Mouse (Mus musculus) MEL (cell line): Measurements from ENCODE around the gene Tlx3.

Experiments used
- CTCF ChIP-seq, 3 experiments: IDR thresholded peaks in 2 of 3; conservative IDR thresholded peaks in 1 of 3; 2 replicates each; pipeline ENCODE4 v1.5.1; 2011 to 2012; ENCODE audit warnings: low read length in 3 of 3, low read depth in 2 of 3, mild to moderate bottlenecking in 2 of 3, improper control_type of control experiment in 1 of 3, inconsistent platforms in 1 of 3, mixed read lengths in 1 of 3, moderate library complexity in 1 of 3; ENCODE audit not compliant: control insufficient read depth in 1 of 3, insufficient read depth in 1 of 3, poor library complexity in 1 of 3, severe bottlenecking in 1 of 3
- EP300 ChIP-seq, 2 experiments: IDR thresholded peaks; 2 replicates each; pipeline ENCODE4 v1.6.1; 2011; ENCODE audit warnings: improper control_type of control experiment in 2 of 2, low read length in 2 of 2, low read depth in 1 of 2, mild to moderate bottlenecking in 1 of 2
- GATA1 ChIP-seq: IDR thresholded peaks from 2 replicates; pipeline ENCODE4 v1.6.1; 2011; ENCODE audit warnings: low read depth, low read length, improper control_type of control experiment
- HCFC1 ChIP-seq: IDR thresholded peaks from 2 replicates; pipeline ENCODE4 v1.6.1; 2012; ENCODE audit warnings: low read depth, mild to moderate bottlenecking, inconsistent platforms, low read length, improper control_type of control experiment, moderate library complexity
- MAZ ChIP-seq: IDR thresholded peaks from 2 replicates; pipeline ENCODE4 v1.6.1; 2012; ENCODE audit warnings: low read depth, mild to moderate bottlenecking, inconsistent platforms, low read length, improper control_type of control experiment
- POLR2A ChIP-seq, 2 experiments: IDR thresholded peaks; 2 replicates each; pipeline ENCODE4 v1.6.1; 2011 to 2012; ENCODE audit warnings: low read length in 2 of 2, mild to moderate bottlenecking in 2 of 2, control low read depth in 1 of 2, improper control_type of control experiment in 1 of 2, low read depth in 1 of 2, moderate library complexity in 1 of 2; ENCODE audit not compliant: control insufficient read depth in 1 of 2, insufficient read depth in 1 of 2, poor library complexity in 1 of 2
- TAL1 ChIP-seq: IDR thresholded peaks from 2 replicates; pipeline ENCODE4 v1.6.1; 2012; ENCODE audit warnings: mild to moderate bottlenecking, inconsistent platforms, low read length, moderate library complexity, mixed read lengths
- TBP ChIP-seq: IDR thresholded peaks from 2 replicates; pipeline ENCODE4 v1.8.0; 2011; ENCODE audit warnings: low read depth, low read length, improper control_type of control experiment
- USF1 ChIP-seq: IDR thresholded peaks from 2 replicates; pipeline ENCODE4 v1.6.1; 2014; ENCODE audit warnings: low read depth, mild to moderate bottlenecking, inconsistent platforms, low read length, improper control_type of control experiment, moderate library complexity

- TF ChIP-seq HCFC1 (no peak), POLR2A (IDR thresholded peaks at IDR 0.05; ENCODE audit: control insufficient read depth in 1 of 2, insufficient read depth in 1 of 2, low read depth in 1 of 2, low read length in 2 of 2, poor library complexity in 1 of 2) (no peak), CTCF (IDR thresholded peaks at IDR 0.05 in 2 of 3, conservative IDR thresholded peaks at IDR 0.05 in 1 of 3; ENCODE audit: control insufficient read depth in 1 of 3, insufficient read depth in 1 of 3, low read depth in 2 of 3, low read length in 3 of 3, poor library complexity in 1 of 3, severe bottlenecking in 1 of 3) (no peak), TAL1 (no peak), GATA1 (no peak), EP300 (IDR thresholded peaks at IDR 0.05; ENCODE audit: low read depth in 1 of 2, low read length in 2 of 2) (no peak), TBP (no peak), USF1 (no peak), MAZ (no peak)
Observed at GRCm38 (mm10) chr11:33195061-33195460, 8.3 kb downstream of the Tlx3 start.
